Mouse (Mus musculus) embryonic facial prominence, embryonic 10.5 days (tissue): ENCODE measurements around the gene Ucp1. TPM values are rescaled to one million over a fixed set of nuclear protein-coding genes. Genes with fewer than 3 reads are reported as not detected.

Experiments used
- DNase-seq: peaks from one replicate; pipeline ENCODE4 v3.0.0-alpha.2; 2017; ENCODE audit warnings: low spot score
- H3K27ac ChIP-seq: fragments of 300-500 bp; sonication (generic); replicated peaks from 2 replicates; pipeline ENCODE4 v1.5.1; 2016; ENCODE audit warnings: mild to moderate bottlenecking
- H3K27me3 ChIP-seq: fragments of 300-500 bp; sonication (generic); replicated peaks from 2 replicates; pipeline ENCODE4 v1.6.1; 2016; ENCODE audit warnings: low read depth, mild to moderate bottlenecking; ENCODE audit not compliant: poor library complexity, severe bottlenecking
- H3K36me3 ChIP-seq: fragments of 300-500 bp; sonication (generic); replicated peaks from 2 replicates; pipeline ENCODE4 v1.6.1; 2016; ENCODE audit warnings: mild to moderate bottlenecking, moderate library complexity
- H3K4me1 ChIP-seq: fragments of 300-500 bp; sonication (generic); 2 replicates; pipeline ENCODE4 v1.6.1; 2016
- H3K4me3 ChIP-seq: fragments of 300-500 bp; sonication (generic); 2 replicates; pipeline ENCODE4 v1.5.1; 2016; ENCODE audit warnings: mild to moderate bottlenecking, moderate library complexity
- H3K9me3 ChIP-seq: fragments of 300-500 bp; sonication (generic); 2 replicates; pipeline ENCODE4 v1.6.1; 2016; ENCODE audit warnings: mild to moderate bottlenecking
- WGBS: fragments of 180-500 bp; shearing (Covaris S2); methylation state at CpG from one replicate; pipeline ENCODE4 v1.1.7; 2016; 5-methylcytosine and 5-hydroxymethylcytosine counted together
- polyA plus RNA-seq: library from polyadenylated mRNA; unstranded; fragments of >200 nt; fragmentation: Nextera tagmentation; extraction: Ambion mirVana; gene quantifications from 2 replicates; pipeline ENCODE4 v1.2.1, GENCODE M21; 2016

Gene Ucp1
- polyA plus RNA-seq, 1 experiment from 2014 or later = 0.09 TPM

DNA sequence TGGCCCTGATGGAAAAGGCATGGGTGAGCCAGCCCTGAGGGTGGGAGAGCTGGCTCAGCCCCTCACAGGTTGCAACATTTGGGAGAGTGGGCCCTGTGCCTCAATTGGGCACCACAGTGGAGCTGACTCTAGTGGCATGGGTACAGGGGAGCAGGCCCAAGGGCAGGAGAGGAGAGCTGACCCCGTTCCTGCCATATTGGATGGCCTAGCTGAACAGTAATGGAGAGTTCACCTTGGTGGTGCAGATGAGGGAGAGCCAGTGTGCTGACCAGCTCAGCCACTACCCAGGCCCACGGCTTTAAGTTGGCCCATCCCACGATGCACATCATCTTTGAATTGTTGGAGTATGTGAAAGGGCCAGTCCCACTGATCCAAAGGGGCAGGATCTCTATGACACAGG is 51.9 kb downstream of the Ucp1 start:
- DNase-seq = no peak
- Histone ChIP-seq H3K9me3 (no peaks in the 10 kb centered on the region), H3K4me3 (no peak overlapping the region), H3K4me1 (peaks cover 6% of the 10 kb centered on the region), H3K27ac (no peak overlapping the region), H3K27me3 (no peaks in the 10 kb centered on the region), H3K36me3 (no peaks in the 10 kb centered on the region)
- whole genome bisulfite sequencing = 93% methylated on average over 3 of the region's 3 CpGs

- no peak for DNase-seq
- no peak overlapping the region for H3K4me3 ChIP-seq
Observed at GRCm38 (mm10) chr8:83342693-83343092, 52.5 kb downstream of the Ucp1 start.

More at GRCm38 (mm10) chr8:83342693-83343092, 52.5 kb downstream of the Ucp1 start:
- no peaks in the 10 kb centered on the region for H3K36me3 ChIP-seq
- no peak overlapping the region for H3K27ac ChIP-seq
- no peaks in the 10 kb centered on the region for H3K27me3 ChIP-seq
- no peaks in the 10 kb centered on the region for H3K9me3 ChIP-seq
- peaks cover 6% of the 10 kb centered on the region for H3K4me1 ChIP-seq

Other genes with a start within 250 kb of the Ucp1 start
- 3.3 and 3.8 TPM in 2 replicates for gene Tbc1d9, start 125.0 kb upstream of the Ucp1 start, polyA plus RNA-seq
- gene Gm10645, start 124.2 kb upstream of the Ucp1 start, polyA plus RNA-seq = 1.9 and 2.2 TPM in 2 replicates
- gene Elmod2, start 42.1 kb downstream of the Ucp1 start, polyA plus RNA-seq = 22.3 and 23.6 TPM in 2 replicates
- gene Mgat4d, start 58.1 kb downstream of the Ucp1 start, polyA plus RNA-seq = not detected in 2 replicates
- gene Clgn, start 99.5 kb downstream of the Ucp1 start, polyA plus RNA-seq = 2.4 TPM in 2 replicates
- gene Scoc, start 168.0 kb downstream of the Ucp1 start, polyA plus RNA-seq = 103 and 111 TPM in 2 replicates
- not detected in 2 replicates for gene Olfr370, start 245.4 kb downstream of the Ucp1 start, polyA plus RNA-seq